Mouse (Mus musculus) MEL-GATA-1-ER (cell line): ENCODE results near the gene Ptgis.

Experiments
- DNase-seq: peaks from one replicate; pipeline ENCODE4 v3.0.0-alpha.2; 2012; ENCODE audit warnings: low read depth; ENCODE audit errors: extremely low read depth

Gene Ptgis

DNA sequence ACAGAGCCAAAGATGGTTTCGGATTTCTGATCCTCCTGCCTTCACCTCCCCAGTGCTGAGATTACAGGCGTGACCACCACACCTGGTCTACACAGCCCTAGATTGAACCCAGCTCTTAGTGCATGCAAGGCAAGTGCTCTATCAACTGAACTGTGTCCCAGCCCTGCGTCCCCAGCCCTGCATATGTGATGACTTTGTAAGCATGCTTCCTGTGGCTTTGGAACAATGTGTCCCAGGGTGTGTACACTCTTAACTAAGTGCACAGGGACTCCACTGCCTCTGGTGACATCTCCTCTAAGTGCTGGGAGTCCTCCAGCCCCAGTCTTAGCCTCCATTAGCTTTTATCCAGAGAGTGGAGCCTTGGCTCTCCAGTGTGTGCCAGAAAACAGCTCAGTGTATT lies 47.0 kb downstream of the Ptgis start:
- no peak for DNase-seq

DNA sequence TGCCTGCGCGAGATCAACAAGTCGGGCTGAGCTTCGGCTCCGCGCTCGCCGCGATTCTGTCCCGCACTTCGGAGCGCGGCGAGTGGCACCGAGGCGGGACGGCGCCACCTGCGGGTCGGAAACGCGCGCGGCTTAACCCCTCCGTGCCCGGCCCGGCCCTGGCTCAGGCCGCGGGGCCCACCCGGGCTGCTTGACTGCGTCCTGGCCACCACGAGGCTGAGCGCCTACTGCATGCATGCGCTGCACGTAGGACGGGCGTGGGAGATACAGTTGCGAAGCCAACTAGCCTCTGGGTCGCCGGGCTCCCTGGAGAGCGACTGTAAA lies 50.4 kb downstream of the Ptgis start, which contains the start of gene Kcnb1:
TSS of gene Kcnb1 (minus strand) at position 80 of the 324 bp plus-strand sequence.
- DNase-seq = no peak

DNA sequence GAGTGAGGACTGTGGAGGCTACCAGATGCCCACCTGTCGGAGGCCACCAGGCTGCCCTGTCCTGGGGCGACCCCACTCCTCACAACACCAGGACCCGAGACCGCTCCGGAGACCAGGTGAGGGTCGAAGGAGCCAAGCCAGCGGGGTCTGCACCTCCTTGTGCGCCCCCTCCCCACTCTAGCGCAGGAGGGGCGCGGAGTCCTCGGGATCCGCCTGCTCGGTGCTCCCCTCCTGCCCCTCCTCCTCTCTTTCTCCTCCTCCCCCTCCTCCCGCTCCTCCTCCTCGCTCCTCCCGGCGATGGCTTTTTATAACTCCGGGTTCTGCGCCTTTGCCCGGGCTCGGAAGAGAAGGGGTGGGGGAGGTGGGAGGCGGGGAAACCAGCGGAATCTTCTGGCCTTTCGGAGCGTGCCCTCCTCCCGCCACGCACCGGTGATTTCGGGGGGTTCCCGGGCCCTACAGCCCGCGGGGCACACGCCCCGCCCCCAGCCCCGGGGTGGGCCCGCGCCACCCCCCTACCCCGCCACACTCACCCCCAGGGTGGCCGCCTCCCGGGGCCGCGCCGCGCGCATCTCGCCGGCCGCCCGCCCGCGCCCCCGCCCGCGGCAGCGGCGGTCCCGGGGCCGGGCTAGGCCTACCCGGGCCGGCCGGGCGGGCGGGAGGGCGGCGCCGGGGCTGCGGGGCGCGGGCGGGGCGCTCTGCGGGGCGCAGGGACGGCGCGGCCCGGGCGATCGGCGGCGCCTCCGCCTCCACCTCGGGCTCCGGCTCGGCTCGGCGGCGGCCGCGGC lies 50.9 kb downstream of the Ptgis start:
- no peak for DNase-seq

DNA sequence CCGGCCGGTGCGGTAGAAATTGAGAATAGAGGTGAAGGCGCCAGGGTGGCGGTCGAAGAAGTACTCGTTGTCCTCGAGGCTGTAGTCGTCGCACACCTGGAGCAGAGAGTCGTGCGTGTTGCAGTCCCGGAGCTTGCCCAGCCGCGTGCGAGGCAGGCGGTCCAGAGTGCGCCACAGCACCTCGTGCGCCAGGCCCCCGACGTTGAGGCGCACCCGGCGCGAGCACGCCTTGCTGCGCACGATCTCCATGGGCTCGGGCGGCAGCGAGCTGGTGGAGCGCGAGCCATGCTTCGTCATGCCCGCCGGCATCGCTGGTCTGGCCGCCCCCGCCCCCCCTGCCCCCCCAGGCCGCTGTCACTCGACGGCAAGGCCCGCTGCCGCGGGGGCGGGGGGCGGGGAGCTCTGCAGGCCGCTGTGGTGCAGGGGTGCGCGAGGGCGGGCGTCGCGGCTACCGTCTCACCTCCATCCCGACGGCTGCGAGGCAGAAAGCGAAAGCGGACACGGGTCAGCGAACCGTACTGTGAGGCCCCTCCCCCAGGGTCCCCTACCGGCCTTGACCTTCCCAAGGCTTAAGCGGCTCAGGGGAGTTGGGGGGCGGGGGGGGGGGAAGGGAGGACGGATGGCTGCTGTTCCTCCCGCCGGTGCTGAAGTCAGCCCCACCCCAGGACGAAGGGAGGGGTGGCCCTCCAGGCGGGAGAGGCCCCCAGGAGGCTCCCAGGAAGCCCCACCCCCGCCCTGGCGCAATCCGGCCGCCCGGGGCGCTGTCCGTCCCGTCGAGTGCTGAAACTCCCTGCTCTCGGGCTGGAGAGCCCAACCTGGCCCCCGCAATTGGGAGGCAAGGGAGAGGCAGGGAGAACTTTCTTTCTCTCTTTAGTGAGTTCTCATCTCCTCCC lies 51.8 kb downstream of the Ptgis start:
- no peak for DNase-seq

DNA sequence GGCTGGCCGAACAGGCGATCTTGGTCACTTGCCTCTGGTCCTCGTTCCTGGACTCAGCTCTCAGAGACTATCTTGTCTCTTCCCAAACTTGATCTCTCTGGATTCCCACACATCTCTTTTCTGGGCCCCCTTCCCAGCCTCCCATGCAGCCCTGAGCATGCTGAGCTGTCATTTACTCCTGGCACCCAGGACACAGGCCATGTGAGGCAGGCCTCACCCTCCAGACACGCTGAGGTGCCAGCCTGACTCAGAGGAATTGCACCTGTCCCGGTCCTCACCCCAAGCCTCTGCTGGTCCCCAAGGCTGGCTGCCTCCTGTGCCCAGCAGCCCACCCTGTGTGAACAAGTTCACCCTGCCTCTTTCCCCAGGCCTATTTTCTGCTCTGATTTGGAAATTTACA lies 53.3 kb downstream of the Ptgis start:
- DNase-seq = no peak

DNA sequence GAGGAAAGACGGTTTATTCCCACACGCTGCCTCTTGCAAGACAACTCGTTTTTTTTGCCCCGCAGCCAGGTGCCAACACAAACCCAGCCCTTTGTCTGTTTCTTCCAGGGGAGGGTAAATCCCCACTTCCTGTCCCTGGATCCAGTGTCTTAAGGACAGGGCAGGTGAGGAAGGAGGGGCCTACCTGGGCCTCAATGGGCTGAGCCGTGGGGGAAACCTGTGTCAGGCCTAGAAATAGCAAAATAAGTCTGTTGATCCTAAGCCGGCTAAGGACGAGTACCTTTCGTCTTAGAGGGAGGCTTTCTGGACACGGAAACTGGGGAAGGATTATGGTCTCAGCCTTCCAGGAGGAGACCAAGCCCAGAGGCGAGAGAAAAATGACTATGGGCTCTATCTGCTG lies 53.9 kb downstream of the Ptgis start:
- DNase-seq = no peak

DNA sequence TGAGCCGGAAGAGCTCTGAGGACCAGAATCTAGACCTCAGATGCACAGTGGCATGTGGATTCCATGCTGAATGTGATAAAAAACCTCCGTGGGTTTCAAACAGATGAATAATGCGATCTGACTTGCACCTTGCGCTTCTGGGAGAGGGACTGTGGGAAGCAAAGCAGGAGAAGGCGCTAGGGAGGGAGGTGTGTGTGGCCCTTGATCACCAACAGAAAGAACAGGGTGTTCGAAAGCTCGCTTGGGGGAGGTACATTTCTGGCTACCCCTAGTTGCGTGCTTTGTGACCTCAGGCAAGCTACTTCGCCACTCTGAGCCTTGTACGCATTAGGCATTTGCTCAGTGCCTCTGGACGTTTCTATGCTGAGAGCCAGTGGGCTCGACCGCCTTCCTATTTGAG lies 54.4 kb downstream of the Ptgis start:
- no peak for DNase-seq

DNA sequence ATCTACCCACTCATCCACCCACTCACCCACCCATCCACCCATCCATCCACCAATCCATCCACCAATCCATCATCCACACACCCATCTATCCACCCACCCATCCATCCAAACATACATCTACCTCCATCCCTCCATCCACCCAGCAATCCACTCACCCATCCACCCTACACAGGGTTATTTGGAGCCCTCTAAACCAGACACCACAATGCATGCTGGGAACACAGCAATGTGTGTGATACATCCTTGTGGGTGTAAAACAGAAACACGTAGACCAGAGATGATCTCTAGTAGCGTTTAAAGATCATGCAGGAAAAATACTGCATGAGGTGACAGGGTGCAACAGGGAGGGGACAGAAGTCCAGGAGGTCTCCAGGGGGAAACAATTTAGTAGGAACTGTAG lies 55.0 kb downstream of the Ptgis start:
- no peak for DNase-seq

DNA sequence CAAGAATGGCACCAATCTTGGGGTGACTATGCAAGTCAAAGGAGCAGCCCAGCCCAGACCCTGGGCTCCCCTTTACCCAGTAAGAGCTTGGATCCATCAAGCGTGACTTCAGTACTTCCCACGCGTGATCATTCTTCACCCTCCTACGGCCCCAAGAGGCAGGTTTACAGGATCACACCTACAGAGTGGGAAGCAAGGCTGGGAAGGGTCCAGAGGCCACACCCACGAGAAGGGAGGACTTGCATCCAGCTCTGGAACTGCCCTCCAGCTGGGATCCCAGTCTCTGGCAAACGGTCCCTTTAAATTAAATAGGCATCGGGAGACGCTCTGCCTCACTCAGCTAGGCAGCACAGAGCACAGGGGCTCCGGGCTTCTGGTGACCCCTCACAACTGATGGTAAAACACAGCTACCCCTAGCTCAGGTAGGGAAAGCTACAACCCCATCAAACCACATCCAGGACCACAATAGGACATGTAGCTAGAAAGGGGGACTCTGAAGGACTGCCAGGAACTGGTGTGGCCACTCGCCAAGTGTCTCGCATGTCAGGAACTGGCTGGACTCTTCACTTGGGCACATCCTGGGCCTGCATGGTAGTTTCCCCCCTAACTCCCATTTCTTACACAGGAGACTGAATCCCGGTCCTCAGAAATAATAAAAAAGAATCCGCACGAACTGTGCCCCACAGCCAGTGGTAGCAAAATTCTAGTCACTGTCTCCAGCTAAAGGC lies 58.6 kb downstream of the Ptgis start:
- no peak for DNase-seq

DNA sequence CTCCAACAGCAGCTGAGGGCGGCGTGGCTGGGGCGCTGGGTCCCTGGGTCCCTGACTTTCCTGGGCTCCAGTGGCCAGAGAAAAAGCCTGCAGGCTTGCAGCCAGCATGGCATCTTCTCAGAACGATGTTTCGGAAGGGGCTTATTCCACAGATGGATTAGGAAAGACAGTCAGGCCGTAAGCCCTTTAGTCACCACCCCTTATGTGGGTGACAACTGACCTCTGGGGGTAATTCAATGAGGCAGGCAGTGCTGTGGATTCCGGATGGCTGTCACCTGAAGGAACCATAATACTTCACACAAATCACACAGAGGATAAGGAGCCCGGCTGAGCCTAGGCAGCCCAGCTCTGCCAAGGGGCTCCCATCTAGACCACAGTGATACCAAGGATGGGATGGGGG lies 59.3 kb downstream of the Ptgis start:
- DNase-seq = no peak

DNA sequence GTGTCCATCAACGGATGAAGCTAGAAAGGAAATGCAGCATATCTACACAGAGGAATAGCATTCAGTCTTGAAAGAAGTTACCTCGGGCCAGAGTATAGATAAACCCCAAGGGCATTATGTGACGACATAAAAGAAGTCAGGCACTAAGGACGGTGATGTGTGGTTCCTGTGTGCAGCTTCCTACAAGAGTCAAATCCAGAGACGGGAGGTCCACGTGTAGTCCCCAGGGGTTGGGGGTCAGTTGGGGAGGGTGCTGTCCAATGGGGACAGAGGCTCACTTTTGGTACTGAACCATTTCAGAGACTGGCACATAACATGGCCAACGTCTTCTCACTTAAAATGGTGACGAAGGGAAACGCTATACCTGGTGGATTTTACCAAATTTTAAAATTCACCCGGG lies 61.1 kb downstream of the Ptgis start:
- DNase-seq = no peak

DNA sequence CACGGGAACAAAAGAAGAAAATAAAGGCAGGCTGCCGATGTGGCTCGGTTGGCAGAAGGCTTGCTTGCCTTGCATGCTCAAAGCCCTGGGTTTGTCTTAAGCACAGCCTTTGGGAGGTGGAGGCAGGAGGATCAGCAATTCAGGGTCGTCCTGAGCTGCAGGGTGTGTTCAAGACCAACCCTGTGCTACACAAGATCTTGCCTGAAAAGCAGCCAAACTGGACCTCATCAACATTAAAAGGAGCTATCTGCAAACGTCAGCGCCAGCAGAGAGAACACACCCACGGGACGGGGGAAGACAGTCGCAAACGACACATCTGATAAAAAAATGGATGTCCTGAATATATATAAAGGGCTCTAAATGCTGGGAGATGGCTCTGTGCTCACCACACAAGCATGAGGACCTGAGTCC lies 63.2 kb downstream of the Ptgis start:
- DNase-seq = peak; percentile 6

DNA sequence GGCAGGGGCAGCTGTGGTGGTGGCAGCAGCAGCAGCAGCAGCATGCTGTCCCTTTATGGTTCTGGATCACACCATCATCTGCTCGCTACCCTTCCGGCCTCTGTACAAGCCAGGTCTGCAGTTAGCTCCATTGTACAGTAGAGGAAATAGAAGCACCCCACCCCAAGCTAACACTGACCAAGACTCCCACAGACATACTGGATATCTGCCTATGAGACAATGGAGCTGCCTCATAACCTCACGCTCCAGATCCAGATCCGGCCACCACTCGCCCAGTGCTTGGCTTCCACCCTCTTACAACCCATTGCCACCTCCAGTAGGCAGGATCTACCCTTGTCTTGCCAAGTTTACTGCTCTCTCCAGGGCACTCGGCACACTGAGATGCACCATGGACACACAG lies 65.1 kb downstream of the Ptgis start:
- DNase-seq = no peak

DNA sequence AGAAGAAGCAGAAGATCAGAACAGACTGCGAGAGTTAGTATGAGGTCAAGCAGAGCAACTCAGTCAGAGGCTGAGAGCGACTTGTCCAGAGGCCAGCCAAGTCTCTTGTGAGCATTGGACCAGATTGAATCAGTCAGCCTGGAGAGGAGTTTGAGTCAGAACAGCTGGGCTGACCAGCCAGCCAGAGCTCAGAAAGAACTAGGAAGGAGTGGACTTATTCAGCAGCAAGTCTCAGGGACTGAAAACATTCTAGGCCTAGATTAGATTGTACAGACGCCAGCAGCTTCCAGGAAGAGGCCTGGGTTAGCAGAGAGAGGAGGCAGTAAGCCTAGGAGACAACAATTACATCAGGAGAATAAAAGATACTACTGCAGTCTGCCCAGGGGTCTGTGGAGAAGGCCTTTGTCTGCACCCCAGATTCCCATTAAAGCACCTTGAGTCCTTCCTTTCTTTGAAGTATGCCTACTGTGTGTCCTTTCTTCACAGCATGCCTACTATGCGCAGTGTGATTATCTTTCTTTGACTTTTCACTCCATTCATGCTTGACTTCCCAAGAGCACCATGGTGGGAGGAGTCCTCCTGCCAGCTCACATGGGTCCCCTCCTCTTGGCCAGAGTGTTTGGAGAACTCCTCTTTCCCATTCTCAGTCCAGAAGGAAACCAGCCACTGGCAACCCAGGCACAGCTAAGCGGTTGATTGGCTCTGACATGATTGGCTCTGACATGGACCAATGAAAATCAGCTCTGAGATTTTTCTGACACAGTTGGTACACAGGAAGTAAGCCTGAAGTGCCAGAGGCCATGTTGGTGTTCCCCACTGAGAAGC lies 67.1 kb downstream of the Ptgis start:
- no peak for DNase-seq

DNA sequence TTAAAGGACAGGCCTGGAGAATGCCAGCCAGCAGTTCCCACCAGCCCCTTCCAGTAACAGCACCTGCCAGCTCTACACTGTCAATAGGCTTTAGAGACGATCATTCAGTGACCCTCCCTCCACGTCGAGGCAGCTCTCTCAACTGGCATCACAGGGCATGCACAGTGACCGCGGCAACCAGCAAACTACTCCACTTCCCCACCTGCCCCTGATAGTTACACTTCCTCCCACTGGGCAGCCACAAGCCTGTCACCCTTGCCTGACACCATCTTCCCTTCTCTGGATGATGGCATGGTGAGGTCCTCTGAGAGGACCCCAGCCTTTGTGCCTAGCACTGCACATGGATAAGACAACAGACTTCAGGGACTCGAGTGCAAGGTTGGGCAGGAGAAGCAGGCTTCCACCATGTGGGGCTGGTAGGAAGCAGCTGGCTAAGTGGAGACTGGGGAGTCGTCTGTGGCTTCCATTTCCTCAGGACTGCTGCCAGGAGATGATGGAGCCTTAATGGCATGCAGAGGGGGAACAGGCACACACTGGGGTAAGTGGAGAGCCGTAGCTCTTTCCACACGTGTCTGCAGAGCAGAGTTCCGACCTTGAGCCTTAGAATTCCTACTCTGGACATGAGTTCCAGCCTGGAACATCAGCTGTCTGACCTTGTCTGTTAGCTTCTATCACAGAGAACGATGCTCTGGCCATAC lies 72.7 kb downstream of the Ptgis start:
- no peak for DNase-seq

DNA sequence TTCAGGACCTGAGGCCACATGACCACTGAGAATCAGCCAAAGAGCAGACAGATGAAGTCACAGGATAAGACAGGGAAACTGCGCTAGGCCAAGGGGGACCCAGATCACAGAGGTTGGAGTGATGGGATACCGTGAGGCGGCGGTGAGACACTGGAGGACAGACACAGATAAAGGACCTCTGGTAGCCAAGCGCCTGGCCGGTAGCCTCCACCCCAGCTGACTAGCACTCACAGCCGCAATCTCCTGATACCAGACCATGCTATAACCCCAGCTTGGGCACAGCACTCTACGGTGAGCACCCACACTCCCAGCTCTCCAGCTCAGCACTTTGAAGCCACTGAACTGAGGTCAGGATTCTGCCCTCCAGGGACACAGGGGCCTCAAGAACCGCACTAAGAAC lies 76.8 kb downstream of the Ptgis start:
- no peak for DNase-seq

DNA sequence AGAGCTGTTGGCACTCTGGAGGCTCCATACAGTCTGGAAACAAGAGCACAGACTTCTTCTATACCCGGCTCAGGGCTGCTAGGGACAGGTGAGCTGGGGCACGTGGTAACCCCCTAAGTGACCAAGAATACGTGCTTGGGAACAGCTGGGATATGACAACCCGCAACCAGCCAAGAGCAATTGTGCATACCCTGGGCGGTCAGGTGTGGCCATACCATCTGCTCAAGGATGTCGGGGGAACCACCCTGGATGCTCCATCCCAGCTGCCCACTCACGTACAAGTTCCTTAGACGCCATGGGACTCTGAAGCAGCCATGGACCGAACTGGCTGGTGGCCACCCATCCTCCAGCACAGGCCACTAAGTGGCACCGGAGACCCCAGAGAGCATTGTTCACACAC lies 77.3 kb downstream of the Ptgis start:
- no peak for DNase-seq

DNA sequence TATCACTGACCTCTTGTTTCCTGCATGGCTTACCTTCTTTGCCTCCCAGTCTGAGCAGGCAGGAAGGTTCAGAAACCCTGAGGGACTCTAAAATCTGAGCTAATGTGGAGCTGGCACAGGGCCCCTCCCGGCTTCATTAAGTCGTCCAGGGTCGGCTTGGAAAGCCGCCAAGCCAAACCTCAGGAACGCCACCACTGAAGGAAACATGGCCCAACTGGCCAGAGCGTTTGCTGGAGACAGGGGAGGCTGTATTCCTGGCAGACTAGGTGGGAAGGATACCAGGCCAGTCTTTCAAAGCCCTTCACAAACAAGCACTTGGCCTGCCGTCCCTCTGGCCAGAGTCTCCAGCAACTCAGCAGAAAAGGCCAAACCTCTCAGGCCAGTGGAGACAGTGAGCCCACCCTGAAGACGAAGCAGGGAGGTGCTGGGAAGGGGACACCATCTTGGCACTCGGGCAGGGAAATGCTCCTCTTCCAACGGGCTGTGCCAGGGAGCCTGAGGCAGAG lies 77.8 kb downstream of the Ptgis start:
- DNase-seq = no peak

DNA sequence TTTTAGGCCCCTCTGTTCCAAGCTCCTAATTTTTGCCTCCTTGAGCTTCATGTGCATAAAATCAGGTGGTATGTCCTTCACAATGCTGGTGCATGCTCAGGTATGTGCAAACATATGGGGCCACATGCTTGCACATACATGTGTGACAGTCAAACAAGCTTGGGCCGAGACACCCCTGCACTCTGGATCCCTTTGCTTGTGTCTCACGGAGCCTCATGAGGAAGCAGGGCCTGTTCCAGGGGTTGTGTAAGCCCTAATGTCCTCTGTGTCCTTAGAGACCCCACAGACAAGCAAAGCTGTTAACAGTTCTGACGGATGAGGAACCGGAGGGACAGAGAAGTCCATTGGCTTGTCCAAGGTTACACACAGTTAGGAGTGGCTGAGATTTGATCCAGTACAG lies 80.7 kb downstream of the Ptgis start:
- no peak for DNase-seq

DNA sequence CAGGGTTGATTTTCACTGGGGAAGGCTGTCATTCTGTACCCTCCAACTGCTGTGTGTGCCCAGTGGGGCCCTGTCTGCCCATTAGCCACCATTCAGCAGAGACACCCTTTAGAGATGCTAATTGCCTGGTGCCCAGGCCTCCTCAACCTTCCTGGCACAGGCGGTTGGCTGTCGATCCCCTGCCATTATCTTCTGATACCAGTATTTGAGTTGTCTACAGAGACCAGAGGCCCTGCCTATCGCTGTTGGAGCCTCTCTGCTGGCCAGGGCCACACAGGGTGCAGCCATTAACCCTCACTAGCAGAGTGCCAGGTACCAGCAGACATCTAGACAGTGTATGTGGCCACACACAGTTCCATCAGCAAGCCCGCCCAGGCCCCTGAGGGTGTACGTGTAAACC lies 81.6 kb downstream of the Ptgis start:
- DNase-seq = no peak
